Mouse (Mus musculus) yolk sac, embryonic 10.5 days (tissue): Measurements from ENCODE around the gene BC025920.

ENCODE experiments used
- DNase-seq: peaks from one replicate; pipeline ENCODE4 v3.0.0-alpha.2; 2017; ENCODE audit warnings: low spot score

The BC025920 gene

DNA sequence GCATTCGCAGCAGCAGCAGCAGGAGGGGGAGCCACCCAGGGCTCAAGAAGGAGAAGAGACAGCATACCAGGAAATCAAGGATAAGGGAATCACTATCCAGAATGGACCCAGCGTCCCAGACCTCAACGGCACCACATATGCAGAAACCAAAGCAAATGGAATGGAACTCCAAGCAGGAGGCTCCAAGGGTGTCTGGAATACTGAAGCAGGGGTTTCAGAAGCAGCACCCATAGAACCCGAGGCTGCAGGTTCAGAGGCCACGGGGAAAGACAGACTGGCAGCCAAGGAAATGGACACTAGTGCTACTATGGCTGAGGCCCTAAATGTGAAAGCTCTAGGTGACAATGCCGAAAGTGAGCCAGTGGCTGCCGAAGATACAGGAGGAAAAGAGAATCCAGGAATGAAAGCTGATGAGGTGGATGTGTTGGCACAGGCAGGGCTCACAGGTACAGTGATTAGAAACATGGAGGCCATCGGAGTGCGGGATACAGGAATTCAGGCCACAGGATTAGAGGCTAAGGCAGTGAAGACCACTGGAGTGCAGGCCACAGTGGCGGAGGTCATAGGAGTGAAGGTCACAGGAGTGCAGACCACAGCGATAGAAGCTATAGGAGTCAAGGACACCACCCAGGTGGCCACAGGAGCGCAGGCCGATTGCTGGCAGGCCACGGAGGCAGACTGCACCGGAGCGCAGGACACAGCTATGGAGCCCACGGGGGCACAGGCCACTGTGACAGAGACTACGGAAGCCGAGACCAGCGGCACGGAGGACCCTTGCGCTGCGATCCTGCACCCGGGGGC lies 36.8 kb downstream of the BC025920 start:
- DNase-seq: no peak

DNA sequence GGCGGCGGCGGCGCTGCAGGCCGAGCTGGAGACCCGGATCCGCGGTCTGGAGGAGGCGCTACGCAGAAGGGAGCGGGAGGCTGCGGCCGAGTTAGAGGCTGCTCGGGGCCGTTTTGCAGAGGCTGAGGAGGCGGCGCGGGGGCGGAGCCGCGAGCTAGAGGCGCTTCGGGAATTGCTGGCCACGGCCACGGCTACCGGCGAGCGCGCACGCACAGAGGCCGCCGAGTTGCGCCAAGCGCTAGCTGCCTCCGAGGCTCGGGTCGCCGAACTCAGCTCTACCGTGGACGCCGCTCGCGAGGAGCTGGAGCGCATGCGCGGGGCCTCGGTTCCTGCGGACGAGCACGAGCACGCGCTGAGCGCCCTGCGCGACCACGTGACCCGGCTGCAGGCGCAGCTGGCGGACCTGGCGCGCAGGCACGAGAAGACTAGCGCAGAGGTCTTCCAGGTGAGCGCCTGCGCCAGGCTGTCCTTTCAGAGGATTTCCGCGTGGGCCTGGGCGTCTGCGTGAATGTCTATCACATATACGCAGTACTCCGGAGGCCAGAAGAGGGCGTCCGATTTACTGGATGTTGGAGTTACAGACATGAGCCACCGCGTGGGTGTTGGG lies 37.5 kb downstream of the BC025920 start:
- DNase-seq: peak; percentile 94

DNA sequence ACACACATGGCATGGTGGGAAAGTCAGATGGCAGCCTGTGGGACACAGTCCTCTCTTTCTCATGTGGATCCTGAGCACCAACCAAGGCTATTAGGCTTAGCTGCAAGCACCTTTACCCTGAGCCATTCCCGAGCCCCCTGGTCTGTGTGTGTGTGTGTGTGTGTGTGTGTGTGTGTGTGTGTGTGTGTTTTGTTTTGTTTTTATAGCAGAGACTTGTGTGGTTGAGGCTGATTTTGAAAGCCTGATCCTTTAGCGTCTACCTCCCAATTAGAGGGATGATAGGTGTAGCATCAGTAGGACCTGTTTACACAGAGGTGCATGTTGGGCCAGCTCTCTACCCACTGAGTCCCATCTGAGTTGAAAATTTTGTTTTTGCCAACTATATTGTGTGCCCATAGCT lies 38.1 kb downstream of the BC025920 start:
- DNase-seq: no peak

DNA sequence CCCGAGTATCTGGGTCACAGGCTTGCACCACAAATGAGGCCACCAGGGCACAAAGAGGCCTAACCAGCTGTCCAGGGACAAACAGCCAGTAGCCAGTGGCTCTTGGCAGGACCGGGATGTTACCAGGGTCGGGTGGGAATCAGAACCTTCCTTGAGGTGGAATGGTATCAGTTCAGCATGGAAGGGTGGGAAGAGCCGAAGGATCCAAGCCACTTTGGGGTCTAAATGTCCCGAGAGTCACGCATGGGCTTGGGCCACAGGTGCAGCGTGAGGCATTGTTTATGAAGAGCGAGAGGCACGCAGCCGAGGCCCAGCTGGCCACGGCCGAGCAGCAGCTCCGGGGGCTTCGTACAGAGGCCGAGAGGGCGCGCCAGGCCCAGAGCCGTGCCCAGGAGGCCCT lies 38.6 kb downstream of the BC025920 start:
- no peak for DNase-seq

DNA sequence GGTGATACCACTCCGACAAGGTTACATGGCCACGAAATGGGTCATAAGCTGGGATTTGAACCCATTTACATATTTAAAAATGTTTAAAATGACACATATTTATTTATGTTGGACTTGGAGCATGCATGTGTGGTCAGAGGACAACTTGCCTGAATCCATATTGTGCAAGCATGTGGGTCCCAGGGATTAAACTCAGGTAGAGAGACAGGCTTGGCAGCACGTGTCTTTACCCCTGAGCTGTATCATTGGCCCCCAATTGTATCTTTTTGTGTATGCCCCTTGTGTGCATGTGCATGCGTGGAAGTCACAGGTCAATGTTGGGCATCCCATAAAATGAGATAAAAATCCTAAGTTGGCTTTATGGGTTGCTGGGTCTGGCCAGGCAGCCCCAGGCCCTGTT lies 39.3 kb downstream of the BC025920 start:
- DNase-seq: no peak

DNA sequence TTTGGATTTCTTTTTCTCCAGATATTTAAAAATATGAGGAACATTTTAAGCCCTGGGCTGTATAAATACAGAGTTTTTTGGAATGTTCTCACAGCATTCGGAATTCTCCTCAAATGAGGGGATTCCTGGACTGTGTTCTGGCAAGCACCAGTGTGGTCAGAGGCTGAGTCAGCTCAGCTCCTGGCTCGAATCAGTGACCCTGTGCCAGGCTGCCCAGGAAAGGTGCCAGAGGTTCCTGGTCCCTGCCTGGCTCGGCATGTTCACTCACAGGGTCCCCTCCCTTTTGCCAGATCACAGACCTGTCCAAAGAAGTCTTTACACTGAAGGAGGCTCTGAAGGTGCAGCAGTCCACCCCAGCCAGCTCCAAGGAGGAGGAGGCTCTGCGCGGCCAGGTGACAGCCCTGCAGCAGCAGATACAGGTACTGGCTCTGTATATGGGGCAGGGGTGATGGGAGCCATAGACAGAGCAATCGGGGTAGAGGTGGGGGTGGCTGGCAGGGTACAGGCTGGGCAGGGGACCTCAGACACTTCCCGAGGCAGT lies 40.0 kb downstream of the BC025920 start:
- DNase-seq: no peak

DNA sequence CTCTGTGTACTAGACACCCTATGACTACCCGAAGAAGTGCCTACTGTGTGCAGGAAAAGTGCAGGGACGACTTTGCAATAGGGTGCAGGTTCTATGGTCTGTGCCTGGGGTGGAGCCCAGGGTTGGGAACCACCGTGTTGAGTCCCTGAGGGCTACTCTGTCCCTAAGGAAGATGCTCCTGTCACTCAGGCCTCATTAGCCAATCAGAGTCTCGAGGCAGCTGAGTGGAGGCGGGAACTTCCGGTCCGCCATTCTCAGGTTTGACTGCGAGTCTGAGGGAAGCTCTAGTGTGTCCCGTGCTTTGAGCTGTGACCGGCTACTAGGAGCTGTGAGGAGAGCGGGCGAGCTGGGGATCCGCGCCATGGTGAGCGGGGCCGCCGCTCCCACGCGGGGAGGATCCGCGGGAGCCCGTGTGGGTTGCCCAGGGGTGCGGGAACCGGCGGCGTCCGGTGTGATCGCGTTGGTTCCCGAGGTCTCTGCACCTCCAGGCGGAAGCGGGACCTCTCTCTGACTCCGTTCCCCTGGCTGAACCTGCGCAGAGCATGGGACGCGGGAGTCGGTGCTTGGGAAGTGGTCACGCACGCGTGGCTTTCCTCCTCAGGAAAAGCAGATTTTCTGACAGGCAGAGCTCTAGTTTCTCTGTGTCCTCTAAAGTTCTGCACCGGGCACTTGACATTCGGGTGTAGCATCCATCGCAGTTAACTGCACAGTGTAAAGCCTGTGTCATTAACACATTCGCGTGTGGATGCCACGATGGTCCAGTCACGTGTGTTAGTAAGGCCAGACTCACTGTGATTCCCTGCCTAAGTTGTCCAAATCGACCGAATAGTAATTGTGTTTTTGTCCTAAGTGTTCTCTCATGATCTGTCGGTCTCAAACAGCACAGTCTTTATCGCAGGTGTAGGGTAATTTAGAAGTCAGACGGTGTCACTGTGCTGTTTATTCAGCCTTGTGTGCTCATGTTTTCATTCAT lies 43.0 kb downstream of the BC025920 start, which contains the start of gene Gm10778:
Gene Gm10778 (plus strand): TSS at position 257 of the 973 bp plus-strand sequence.
- DNase-seq: peak; percentile 90

DNA sequence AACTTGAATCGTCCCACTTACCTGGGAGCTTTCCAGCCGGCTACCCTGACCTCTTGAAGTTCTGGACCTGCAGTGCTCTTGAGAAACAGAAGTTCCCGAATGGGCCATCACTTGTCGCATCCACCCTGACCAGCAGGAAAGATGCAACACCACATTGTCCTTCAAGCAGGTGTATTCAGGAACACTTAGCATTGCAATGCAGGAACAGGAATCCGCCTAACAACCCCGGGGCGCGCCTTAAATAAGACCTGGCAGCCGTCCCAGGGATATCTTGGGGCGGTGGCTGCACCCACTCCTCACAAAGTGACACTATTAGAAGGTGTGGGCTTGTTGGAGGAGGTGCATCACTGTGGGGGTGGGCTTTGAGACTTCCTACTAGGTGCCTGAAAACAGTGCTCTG lies 49.1 kb downstream of the BC025920 start:
- DNase-seq: no peak

DNA sequence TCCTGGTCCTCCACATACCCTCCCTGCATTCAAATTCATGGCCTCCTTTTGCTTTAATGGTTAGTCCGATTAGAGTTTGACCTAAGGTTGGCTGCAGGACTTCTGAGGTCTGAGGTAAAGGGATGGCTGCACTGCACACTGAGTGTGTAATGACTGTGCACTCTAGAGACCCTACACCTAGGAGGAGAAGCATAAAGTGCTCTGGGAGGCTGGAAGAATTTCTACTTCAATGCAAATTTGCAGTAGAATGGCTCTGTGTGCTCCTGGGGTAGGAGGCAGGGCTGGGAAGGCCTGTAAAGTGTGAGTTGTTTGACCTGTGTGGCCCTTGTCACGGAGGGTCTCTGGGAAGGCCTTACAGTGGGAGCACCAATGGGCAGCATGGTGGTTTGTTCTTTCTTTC lies 50.1 kb downstream of the BC025920 start:
- no peak for DNase-seq
